In genomic region chr10:18022312-18022711, GRCm38 (mm10) we compare ENCODE assay signal across 8 mouse cellular contexts. TPM values are rescaled to one million over a fixed set of nuclear protein-coding genes. Genes with fewer than 3 reads are reported as not detected.
DNase-seq lines count a peak whose midpoint lies in the region; ATAC-seq and TF ChIP-seq lines count a peak whose summit lies in the region.

No protein-coding gene starts in this region.

- peak overlapping the region; percentile 97 for H3K27ac ChIP-seq in embryonic facial prominence, embryonic 13.5 days
- peak overlapping the region; percentile 92 for H3K27ac ChIP-seq in limb, embryonic 14.5 days (replicated peaks; ENCODE audit: low read depth, low read length)
- H3K27ac ChIP-seq in midbrain, embryonic 16.5 days (ENCODE audit: low read length): peak overlapping the region; percentile 92

- peaks cover 12% of the 10 kb centered on the region for H3K4me1 ChIP-seq in embryonic facial prominence, embryonic 13.5 days
- H3K4me1 ChIP-seq in limb, embryonic 14.5 days (ENCODE audit: control insufficient read depth, insufficient read depth, low read length): no peaks in the 10 kb centered on the region
- H3K4me1 ChIP-seq in midbrain, embryonic 16.5 days (ENCODE audit: control insufficient read depth, insufficient read depth, low read length): peaks cover 4% of the 10 kb centered on the region; the same call in 1 of the 2 replicates

- peak overlapping the region; percentile 68 for H3K4me2 ChIP-seq in embryonic facial prominence, embryonic 13.5 days
- H3K4me2 ChIP-seq in limb, embryonic 14.5 days (replicated peaks; ENCODE audit: low read depth, low read length, severe bottlenecking): peak overlapping the region; percentile 48
- H3K4me2 ChIP-seq in midbrain, embryonic 16.5 days (ENCODE audit: low read length): peak overlapping the region; percentile 62

- peak; percentile 71 for ATAC-seq in embryonic facial prominence, embryonic 13.5 days (ENCODE audit: insufficient number of reproducible peaks, insufficient read depth, low FRiP score, low TSS enrichment, low read depth)
- ATAC-seq in limb, embryonic 14.5 days (ENCODE audit: low FRiP score, low read depth): peak; percentile 86
- ATAC-seq in midbrain, embryonic 16.5 days: peak; percentile 90

- peaks cover 11% of the 10 kb centered on the region for H3K36me3 ChIP-seq in embryonic facial prominence, embryonic 13.5 days
- H3K36me3 ChIP-seq in limb, embryonic 14.5 days (ENCODE audit: control insufficient read depth, insufficient read depth, low read length): peaks cover 5% of the 10 kb centered on the region; the same call in 1 of the 2 replicates
- H3K36me3 ChIP-seq in midbrain, embryonic 16.5 days (ENCODE audit: control insufficient read depth, insufficient read depth, low read length): no peaks in the 10 kb centered on the region

- TF ChIP-seq POLR2A in limb, embryonic 14.5 days (IDR thresholded peaks at IDR 0.05; ENCODE audit: borderline replicate concordance, extremely low read depth, insufficient read depth, insufficient read length): peak; percentile 41; the same call in 1 of the 2 replicates

- no peaks in the 10 kb centered on the region for H3K27me3 ChIP-seq in embryonic facial prominence, embryonic 13.5 days
- H3K27me3 ChIP-seq in limb, embryonic 14.5 days (ENCODE audit: control insufficient read depth, insufficient read depth, low read length): no peaks in the 10 kb centered on the region
- H3K27me3 ChIP-seq in midbrain, embryonic 16.5 days (ENCODE audit: control insufficient read depth, insufficient read depth, low read depth, low read length): no peaks in the 10 kb centered on the region

- peak; percentile 91 for DNase-seq in 416B (ENCODE audit: low read depth)
- peak; percentile 72 to 76 for DNase-seq in adrenal gland, postnatal 36 days
- DNase-seq in heart, adult 18-20 months: peak; percentile 83 to 87
- peak; percentile 79 for DNase-seq in kidney, adult 18-20 months
- DNase-seq in limb, embryonic 14.5 days (ENCODE audit: low spot score): peak; percentile 92
- peak; percentile 56 to 72 for DNase-seq in spleen, postnatal 10 days (ENCODE audit: low spot score in 2 of 2)

- WGBS in embryonic facial prominence, embryonic 13.5 days: under 1% methylated on average over 21 of the region's 21 CpGs
- under 1% methylated on average over 21 of the region's 21 CpGs for WGBS in limb, embryonic 14.5 days
- WGBS in midbrain, embryonic 16.5 days: 0% methylated on average over 21 of the region's 21 CpGs

- H3K9ac ChIP-seq in embryonic facial prominence, embryonic 13.5 days: peak overlapping the region; percentile 87
- H3K9ac ChIP-seq in limb, embryonic 14.5 days (ENCODE audit: low read depth, low read length, severe bottlenecking): peak overlapping the region; percentile 83
- H3K9ac ChIP-seq in midbrain, embryonic 16.5 days (ENCODE audit: low read depth, low read length): peak overlapping the region; percentile 87

- H3K9me3 ChIP-seq in embryonic facial prominence, embryonic 13.5 days: no peaks in the 10 kb centered on the region
- no peaks in the 10 kb centered on the region for H3K9me3 ChIP-seq in limb, embryonic 14.5 days (ENCODE audit: control insufficient read depth, low read length)
- H3K9me3 ChIP-seq in midbrain, embryonic 16.5 days (replicated peaks; ENCODE audit: control insufficient read depth, low read length, poor library complexity, severe bottlenecking): no peaks in the 10 kb centered on the region

- peak overlapping the region; percentile 77 for H3K4me3 ChIP-seq in embryonic facial prominence, embryonic 13.5 days
- peak overlapping the region; percentile 75 for H3K4me3 ChIP-seq in limb, embryonic 14.5 days (replicated peaks; ENCODE audit: low read length)
- peak overlapping the region; percentile 79 for H3K4me3 ChIP-seq in midbrain, embryonic 16.5 days (ENCODE audit: low read depth, low read length)

RNA-seq across cellular contexts. Expression of gene Abracl, which starts 0.8 kb away (rescaled TPM):
- 10 to 100 TPM; 16.5 to 32.1 TPM for total RNA-seq in adrenal gland, postnatal 36 days (2021)
- 136 and 160 TPM in 2 replicates for polyA plus RNA-seq in embryonic facial prominence, embryonic 13.5 days (2015; fragmentation: Nextera tagmentation; extraction: Ambion mirVana)
- 10 to 100 TPM; 27.6 to 37.5 TPM for total RNA-seq in heart, adult 18-20 months (2021)
- 56.5 and 92.6 TPM in 2 replicates for polyA plus RNA-seq in limb, embryonic 14.5 days (2012; rRNA removed)
- 147 and 162 TPM in 2 replicates for polyA plus RNA-seq in limb, embryonic 14.5 days (2014; fragmentation: Nextera tagmentation; extraction: Ambion mirVana)
- 45.7 and 55.6 TPM in 2 replicates for polyA plus RNA-seq in midbrain, embryonic 16.5 days (2015; fragmentation: Nextera tagmentation; extraction: Ambion mirVana)

RNA-seq across cellular contexts. Expression of gene Reps1, which starts 33.3 kb away (rescaled TPM):
- 10 to 100 TPM; 32.1 to 37.1 TPM for total RNA-seq in adrenal gland, postnatal 36 days (2021)
- polyA plus RNA-seq in embryonic facial prominence, embryonic 13.5 days (2015; fragmentation: Nextera tagmentation; extraction: Ambion mirVana): 15.7 and 17.2 TPM in 2 replicates
- 10 to 100 TPM; 29.3 to 32.8 TPM for total RNA-seq in heart, adult 18-20 months (2021)
- polyA plus RNA-seq in limb, embryonic 14.5 days (2012; rRNA removed): 82.3 and 90.0 TPM in 2 replicates
- polyA plus RNA-seq in limb, embryonic 14.5 days (2014; fragmentation: Nextera tagmentation; extraction: Ambion mirVana): 31.8 and 43.6 TPM in 2 replicates
- polyA plus RNA-seq in midbrain, embryonic 16.5 days (2015; fragmentation: Nextera tagmentation; extraction: Ambion mirVana): 12.7 and 16.1 TPM in 2 replicates

Comparison
In these comparisons a context has a peak if more than half of its experiments do, and no peak if none do; other contexts are left out.
1. Peak in every context shown above with its lines: DNase-seq, ATAC-seq, H3K4me3 ChIP-seq and H3K27ac ChIP-seq.